Mouse (Mus musculus) bone marrow macrophage, adult 2 months (primary cell): ENCODE data around the gene Bola3.

Source experiments
- CTCF ChIP-seq: IDR thresholded peaks from 2 replicates; pipeline ENCODE4 v1.5.1; 2012; ENCODE audit warnings: low read depth, mild to moderate bottlenecking, low read length, moderate library complexity
- POLR2A ChIP-seq: IDR thresholded peaks from 2 replicates; pipeline ENCODE4 v1.6.1; 2012; ENCODE audit warnings: mild to moderate bottlenecking, low read depth, low read length, borderline replicate concordance

- TF ChIP-seq POLR2A (no peak), CTCF (no peak)
Observed at GRCm38 (mm10) chr6:83396711-83397110, 47.8 kb downstream of the Bola3 start.
